8 mouse cellular contexts compared by ENCODE assay signal in the genomic region with DNA sequence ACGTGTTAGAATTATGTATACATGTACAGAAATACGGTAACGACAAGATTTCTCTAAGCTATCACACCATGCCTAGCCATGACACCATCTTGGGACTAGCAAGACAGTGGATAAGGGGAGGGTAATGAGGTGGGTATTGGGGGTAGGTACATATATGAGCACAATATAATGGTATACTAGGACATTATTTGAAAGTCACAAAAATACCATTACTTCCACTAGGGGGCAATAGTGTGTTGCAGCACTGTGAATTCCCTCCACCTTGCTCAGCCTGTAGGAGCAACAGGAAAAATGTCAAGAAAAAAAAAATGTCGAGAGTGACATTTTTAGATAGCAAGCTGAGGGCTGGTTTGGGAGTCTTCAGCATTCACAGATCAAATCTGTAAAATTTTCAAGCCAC.
A peak's percentile ranks its signal among the peaks of the same experiment; 100 is the strongest.
DNase-seq lines count a peak whose midpoint lies in the region; ATAC-seq and TF ChIP-seq lines count a peak whose summit lies in the region.

No protein-coding gene starts in this region.

- H3K27me3 ChIP-seq in neural tube, embryonic 13.5 days: no peaks in the 10 kb centered on the region; the same call in 1 of the 2 replicates
- no peaks in the 10 kb centered on the region for H3K27me3 ChIP-seq in forebrain, postnatal 0 days (ENCODE audit: insufficient read depth, low read length)
- H3K27me3 ChIP-seq in heart, embryonic 11.5 days (ENCODE audit: control insufficient read depth, insufficient read depth, low read length): no peaks in the 10 kb centered on the region

- WGBS in neural tube, embryonic 13.5 days: 74% methylated on average over 4 of the region's 4 CpGs
- 71% methylated on average over 4 of the region's 4 CpGs for WGBS in forebrain, postnatal 0 days
- 67% methylated on average over 4 of the region's 4 CpGs for WGBS in heart, embryonic 11.5 days (ENCODE audit: insufficient replicate concordance)

- DNase-seq in gastrocnemius, adult 2 months: no peak
- no peak for DNase-seq in gastrocnemius, postnatal 36 days
- DNase-seq in neural tube, embryonic 10.5 days (ENCODE audit: extremely low spot score, low spot score): no peak
- DNase-seq in forebrain, postnatal 0 days: peak; percentile 73
- peak; percentile 84 for DNase-seq in retina, embryonic 14.5 days (ENCODE audit: low spot score)
- DNase-seq in right cerebral cortex, postnatal 36 days (ENCODE audit: low spot score in 2 of 2): no peak

- TF ChIP-seq CTCF in gastrocnemius, adult 2 months (IDR thresholded peaks at IDR 0.05): peak; percentile 83
- peak; percentile 82 for TF ChIP-seq CTCF in forebrain, postnatal 0 days (IDR thresholded peaks at IDR 0.05; ENCODE audit: low read depth)

- H3K9ac ChIP-seq in neural tube, embryonic 13.5 days: no peak overlapping the region
- H3K9ac ChIP-seq in forebrain, postnatal 0 days: no peak overlapping the region
- H3K9ac ChIP-seq in heart, embryonic 11.5 days (ENCODE audit: low read depth, low read length): no peak overlapping the region

- no peak overlapping the region for H3K4me2 ChIP-seq in neural tube, embryonic 13.5 days
- no peak overlapping the region for H3K4me2 ChIP-seq in forebrain, postnatal 0 days (ENCODE audit: low read depth)
- H3K4me2 ChIP-seq in heart, embryonic 11.5 days: no peak overlapping the region

- peak; percentile 30; the same call in 1 of the 2 replicates for ATAC-seq in neural tube, embryonic 13.5 days (ENCODE audit: low read depth)
- peak; percentile 67 for ATAC-seq in forebrain, postnatal 0 days
- no peak for ATAC-seq in heart, embryonic 11.5 days (replicated peaks; ENCODE audit: insufficient number of reproducible peaks, low FRiP score, low TSS enrichment)

- H3K27ac ChIP-seq in gastrocnemius, adult 2 months: no peak overlapping the region
- no peak overlapping the region for H3K27ac ChIP-seq in neural tube, embryonic 13.5 days (replicated peaks)
- no peak overlapping the region for H3K27ac ChIP-seq in forebrain, postnatal 0 days (ENCODE audit: low read depth, low read length)
- no peak overlapping the region for H3K27ac ChIP-seq in heart, embryonic 11.5 days (ENCODE audit: low read depth, low read length)

- peaks cover 19% of the 10 kb centered on the region for H3K4me1 ChIP-seq in neural tube, embryonic 13.5 days (replicated peaks)
- no peaks in the 10 kb centered on the region for H3K4me1 ChIP-seq in forebrain, postnatal 0 days (ENCODE audit: insufficient read depth)
- H3K4me1 ChIP-seq in heart, embryonic 11.5 days (ENCODE audit: control insufficient read depth, insufficient read depth, low read length): peaks cover 16% of the 10 kb centered on the region

- H3K9me3 ChIP-seq in neural tube, embryonic 13.5 days: no peaks in the 10 kb centered on the region
- no peaks in the 10 kb centered on the region for H3K9me3 ChIP-seq in forebrain, postnatal 0 days (ENCODE audit: low read length)
- H3K9me3 ChIP-seq in heart, embryonic 11.5 days (replicated peaks; ENCODE audit: control insufficient read depth, low read length): no peaks in the 10 kb centered on the region

- intact Hi-C loops in gastrocnemius, adult 2 months (cut with DNase I): loop anchor here (2.0 to 5.0 kb wide), 2 partner anchors 162 to 209 kb away; partner anchors contain the start of gene Dock9
- intact Hi-C loops in gastrocnemius, postnatal 36 days (cut with DNase I): loop anchor here (5.0 kb wide), 1 partner anchor 164 kb away; no protein-coding TSS in a partner anchor

- no peak overlapping the region for H3K4me3 ChIP-seq in gastrocnemius, adult 2 months
- H3K4me3 ChIP-seq in neural tube, embryonic 13.5 days: no peak overlapping the region
- H3K4me3 ChIP-seq in forebrain, postnatal 0 days (ENCODE audit: low read depth, low read length): no peak overlapping the region
- H3K4me3 ChIP-seq in heart, embryonic 11.5 days (ENCODE audit: low read depth, low read length): no peak overlapping the region

- H3K36me3 ChIP-seq in neural tube, embryonic 13.5 days: no peaks in the 10 kb centered on the region
- peaks cover 4% of the 10 kb centered on the region for H3K36me3 ChIP-seq in forebrain, postnatal 0 days (ENCODE audit: insufficient read depth)
- no peaks in the 10 kb centered on the region for H3K36me3 ChIP-seq in heart, embryonic 11.5 days (ENCODE audit: control insufficient read depth, insufficient read depth, low read length)

Comparison
In these comparisons a context has a peak if more than half of its experiments do, and no peak if none do; other contexts are left out.
1. DNase-seq: peak in forebrain, postnatal 0 days (single experiment) and retina, embryonic 14.5 days (single experiment); none in gastrocnemius, adult 2 months (single experiment), gastrocnemius, postnatal 36 days (0 of 2), neural tube, embryonic 10.5 days (single experiment) and right cerebral cortex, postnatal 36 days (0 of 2).